ENCODE assay signal across 8 mouse cellular contexts in the genomic region with DNA sequence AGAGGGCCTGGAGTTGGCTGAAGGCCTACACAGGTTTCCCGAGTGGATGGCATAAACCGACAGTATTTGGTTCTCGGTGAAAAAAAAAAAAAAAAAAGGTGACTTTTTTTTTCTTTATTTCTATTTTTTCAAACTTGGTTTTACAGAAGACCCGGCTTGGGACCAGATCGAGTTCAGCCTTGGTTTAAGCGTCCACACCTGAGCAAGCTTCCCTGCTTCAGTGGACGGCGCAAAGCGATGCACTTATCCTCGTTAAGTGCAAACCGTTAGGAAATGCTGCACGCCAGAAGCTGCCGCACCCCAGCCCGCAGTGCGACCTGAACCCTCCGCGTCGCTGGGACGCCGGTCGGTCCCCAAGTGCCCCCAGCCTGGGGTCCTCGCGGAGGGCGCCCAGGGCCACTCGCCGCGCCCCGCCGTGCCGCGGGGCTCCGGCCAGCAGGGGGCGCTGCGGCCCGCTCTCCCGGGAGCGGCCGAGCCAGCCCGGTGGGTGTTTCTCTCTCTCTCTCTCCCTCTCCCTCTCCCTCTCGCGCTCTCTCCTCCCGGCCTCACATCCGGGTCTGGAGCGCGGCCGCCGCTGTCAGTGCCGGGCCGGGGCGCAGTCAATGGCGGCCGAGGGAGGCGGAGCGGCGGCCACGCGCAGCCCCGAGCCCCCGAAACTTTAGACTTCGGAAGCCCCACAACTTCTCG. TPM values are rescaled to one million over a fixed set of nuclear protein-coding genes. Genes with fewer than 3 reads are reported as not detected.
DNase-seq lines count a peak whose midpoint lies in the region; ATAC-seq lines count a peak whose summit lies in the region.

No protein-coding gene starts in this region.

- no peaks in the 10 kb centered on the region for H3K9me3 ChIP-seq in intestine, embryonic 15.5 days

- H3K4me3 ChIP-seq in intestine, embryonic 15.5 days (replicated peaks), result peak overlapping the region; percentile 97

- peak overlapping the region; percentile 85 for H3K4me2 ChIP-seq in intestine, embryonic 15.5 days (replicated peaks)

- no peaks in the 10 kb centered on the region for H3K36me3 ChIP-seq in intestine, embryonic 15.5 days

- H3K9ac ChIP-seq in intestine, embryonic 15.5 days, result peak overlapping the region; percentile 96

- H3K27ac ChIP-seq in intestine, embryonic 15.5 days, result peak overlapping the region; percentile 92

- H3K4me1 ChIP-seq in intestine, embryonic 15.5 days (replicated peaks), result peaks cover 13% of the 10 kb centered on the region; the same call in 1 of the 2 replicates

- WGBS in intestine, embryonic 15.5 days, result 4% methylated on average over 44 of the region's 61 CpGs

- intact Hi-C loops in gastrocnemius, postnatal 36 days (cut with DNase I), result loop anchor here (2.0 kb wide), 2 partner anchors 48 to 142 kb away; no protein-coding TSS in a partner anchor
- intact Hi-C loops in left cerebral cortex, postnatal 14 days (cut with DNase I), result loop anchor here (2.0 to 10.0 kb wide), 3 partner anchors 47 to 320 kb away; no protein-coding TSS in a partner anchor

- H3K27me3 ChIP-seq in intestine, embryonic 15.5 days (replicated peaks), result no peaks in the 10 kb centered on the region

- DNase-seq in adrenal gland, adult 2 months, result peak; percentile 91
- DNase-seq in embryo, embryonic 11 days, result peak; percentile 92
- peak; percentile 72 for DNase-seq in gastrocnemius, postnatal 36 days
- peak; percentile 83 for DNase-seq in left cerebral cortex, postnatal 14 days (ENCODE audit: low spot score in 2 of 2)
- DNase-seq in mesoderm, embryonic 11.5 days (ENCODE audit: low read depth, low spot score), result peak; percentile 86
- DNase-seq in right cerebral cortex, postnatal 25 days, result peak; percentile 85
- DNase-seq in urinary bladder, postnatal 36 days (ENCODE audit: low spot score in 2 of 2), result peak; percentile 69 to 82

- peak; percentile 99 for ATAC-seq in intestine, embryonic 15.5 days

RNA-seq across cellular contexts. Expression of gene Reps1, which starts 0.5 kb away (rescaled TPM):
- 10 to 100 TPM; 33.6 to 33.9 TPM for total RNA-seq in adrenal gland, adult 2 months (2021)
- 24.8 and 30.4 TPM in 2 replicates for polyA plus RNA-seq in adrenal gland, adult 2 months (2012; rRNA removed)
- 10 to 100 TPM; 20.3 to 24.7 TPM for total RNA-seq in gastrocnemius, postnatal 36 days (2021)
- 14.8 and 15.1 TPM in 2 replicates for polyA plus RNA-seq in intestine, embryonic 15.5 days (2015; fragmentation: Nextera tagmentation; extraction: Ambion mirVana)
- total RNA-seq in left cerebral cortex, postnatal 14 days (2021), result 10 to 100 TPM; 54.2 to 56.4 TPM

RNA-seq across cellular contexts. Expression of gene Abracl, which starts 32.1 kb away (rescaled TPM):
- 10 to 100 TPM; 18.2 to 18.8 TPM for total RNA-seq in adrenal gland, adult 2 months (2021)
- 5.7 and 6.0 TPM in 2 replicates for polyA plus RNA-seq in adrenal gland, adult 2 months (2012; rRNA removed)
- 1 to 10 TPM; 2.7 to 4.5 TPM for total RNA-seq in gastrocnemius, postnatal 36 days (2021)
- 162 and 194 TPM in 2 replicates for polyA plus RNA-seq in intestine, embryonic 15.5 days (2015; fragmentation: Nextera tagmentation; extraction: Ambion mirVana)
- 10 to 100 TPM; 13.9 to 17.7 TPM for total RNA-seq in left cerebral cortex, postnatal 14 days (2021)

Comparison
In these comparisons a context has a peak if more than half of its experiments do, and no peak if none do; other contexts are left out.
1. Peak in every context shown above with its lines: DNase-seq, ATAC-seq, H3K4me3 ChIP-seq and H3K27ac ChIP-seq.